Mouse (Mus musculus) cerebellum, adult 2 months (tissue): Measurements from ENCODE around the gene Cnnm1.

Source experiments
- CTCF ChIP-seq: fragments of 200-500 bp; IDR thresholded peaks from 2 replicates; pipeline ENCODE4 v1.5.1; 2011; ENCODE audit warnings: low read depth, mild to moderate bottlenecking, control low read depth, low read length, moderate library complexity, borderline replicate concordance; ENCODE audit not compliant: insufficient read depth
- POLR2A ChIP-seq: fragments of 200-500 bp; IDR thresholded peaks from 2 replicates; pipeline ENCODE4 v1.6.1; 2011; ENCODE audit warnings: low read length, control low read depth, borderline replicate concordance; ENCODE audit not compliant: insufficient read depth

DNA sequence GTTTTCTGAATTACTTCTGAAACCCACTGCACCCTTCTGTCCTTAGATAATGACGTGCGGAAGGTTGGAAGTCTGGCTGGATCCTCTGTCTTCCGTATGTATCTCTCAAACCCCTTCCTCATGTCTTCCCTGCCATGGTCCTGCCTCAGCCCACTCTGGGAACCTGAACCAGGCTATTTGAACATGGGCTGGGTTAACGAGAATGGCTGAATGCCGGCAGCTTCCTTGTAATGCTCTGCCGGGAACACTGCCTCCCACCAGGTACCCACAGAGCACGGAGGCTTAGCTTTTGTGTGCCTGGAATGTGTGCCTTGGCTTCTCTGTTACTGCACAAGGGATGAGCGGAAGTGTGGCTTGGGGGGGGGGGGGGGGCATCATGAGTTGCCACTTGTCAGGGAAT lies 32.1 kb downstream of the Cnnm1 start:
- TF ChIP-seq CTCF (no peak), POLR2A (no peak)
